Mouse (Mus musculus): Measurements from ENCODE around the gene Cipc.
A peak's percentile ranks its signal among the peaks of the same experiment; 100 is the strongest.

Cipc gene

GRCm38 (mm10) chr12:86943421-86943820, 3.4 kb upstream of the Cipc start:
- DNase-seq (ENCODE audit: low read depth, low spot score), result no peak
- H3K27me3 ChIP-seq (ENCODE audit: control insufficient read depth, insufficient read depth, low read length, poor library complexity, severe bottlenecking), result no peaks in the 10 kb centered on the region
- no peaks in the 10 kb centered on the region for H3K36me3 ChIP-seq (ENCODE audit: control insufficient read depth, insufficient read depth, low read length, poor library complexity, severe bottlenecking)

GRCm38 (mm10) chr12:86945126-86945525, 1.7 kb upstream of the Cipc start:
- Histone ChIP-seq H3K27me3 (ENCODE audit: control insufficient read depth, insufficient read depth, low read length, poor library complexity, severe bottlenecking) (no peaks in the 10 kb centered on the region), H3K36me3 (ENCODE audit: control insufficient read depth, insufficient read depth, low read length, poor library complexity, severe bottlenecking) (no peaks in the 10 kb centered on the region)
- DNase-seq (ENCODE audit: low read depth, low spot score), result peak; percentile 88

GRCm38 (mm10) chr12:86946301-86946781, 502 bp upstream of the Cipc start:
- peak; percentile 42 for DNase-seq (ENCODE audit: low read depth, low spot score)
- Histone ChIP-seq H3K27me3 (ENCODE audit: control insufficient read depth, insufficient read depth, low read length, poor library complexity, severe bottlenecking) (no peaks in the 10 kb centered on the region), H3K36me3 (ENCODE audit: control insufficient read depth, insufficient read depth, low read length, poor library complexity, severe bottlenecking) (no peaks in the 10 kb centered on the region)

- Histone ChIP-seq H3K27me3 (ENCODE audit: control insufficient read depth, insufficient read depth, low read length, poor library complexity, severe bottlenecking) (no peaks in the 10 kb centered on the region), H3K36me3 (ENCODE audit: control insufficient read depth, insufficient read depth, low read length, poor library complexity, severe bottlenecking) (no peaks in the 10 kb centered on the region; the same call in 1 of the 2 replicates)
- no peak for DNase-seq (ENCODE audit: low read depth, low spot score)
Observed at GRCm38 (mm10) chr12:86947681-86948401, 998 bp downstream of the Cipc start.

GRCm38 (mm10) chr12:86948627-86949026, 1.8 kb downstream of the Cipc start:
- Histone ChIP-seq H3K36me3 (ENCODE audit: control insufficient read depth, insufficient read depth, low read length, poor library complexity, severe bottlenecking) (no peaks in the 10 kb centered on the region; the same call in 1 of the 2 replicates), H3K27me3 (ENCODE audit: control insufficient read depth, insufficient read depth, low read length, poor library complexity, severe bottlenecking) (no peaks in the 10 kb centered on the region)
- no peak for DNase-seq (ENCODE audit: low read depth, low spot score)

GRCm38 (mm10) chr12:86949501-86949900, 2.7 kb downstream of the Cipc start:
- DNase-seq (ENCODE audit: low read depth, low spot score), result peak; percentile 88
- Histone ChIP-seq H3K36me3 (ENCODE audit: control insufficient read depth, insufficient read depth, low read length, poor library complexity, severe bottlenecking) (peaks cover 2% of the 10 kb centered on the region; the same call in 1 of the 2 replicates), H3K27me3 (ENCODE audit: control insufficient read depth, insufficient read depth, low read length, poor library complexity, severe bottlenecking) (no peaks in the 10 kb centered on the region)

GRCm38 (mm10) chr12:86950161-86950960, 3.5 kb downstream of the Cipc start:
- peaks cover 3% of the 10 kb centered on the region for H3K36me3 ChIP-seq (ENCODE audit: control insufficient read depth, insufficient read depth, low read length, poor library complexity, severe bottlenecking)
- peak; percentile 70 for DNase-seq (ENCODE audit: low read depth, low spot score)
- H3K27me3 ChIP-seq (ENCODE audit: control insufficient read depth, insufficient read depth, low read length, poor library complexity, severe bottlenecking), result no peaks in the 10 kb centered on the region

- Histone ChIP-seq H3K36me3 (ENCODE audit: control insufficient read depth, insufficient read depth, low read length, poor library complexity, severe bottlenecking) (peaks cover 3% of the 10 kb centered on the region), H3K27me3 (ENCODE audit: control insufficient read depth, insufficient read depth, low read length, poor library complexity, severe bottlenecking) (no peaks in the 10 kb centered on the region)
- no peak for DNase-seq (ENCODE audit: low read depth, low spot score)
Observed at GRCm38 (mm10) chr12:86950961-86951360, 4.1 kb downstream of the Cipc start.

- DNase-seq (ENCODE audit: low read depth, low spot score), result no peak
- Histone ChIP-seq H3K36me3 (ENCODE audit: control insufficient read depth, insufficient read depth, low read length, poor library complexity, severe bottlenecking) (peaks cover 10% of the 10 kb centered on the region), H3K27me3 (ENCODE audit: control insufficient read depth, insufficient read depth, low read length, poor library complexity, severe bottlenecking) (no peaks in the 10 kb centered on the region)
Observed at GRCm38 (mm10) chr12:86952331-86952850, 5.5 kb downstream of the Cipc start.

GRCm38 (mm10) chr12:86955894-86956293, 9.1 kb downstream of the Cipc start:
- no peak for DNase-seq (ENCODE audit: low read depth, low spot score)
- no peaks in the 10 kb centered on the region for H3K27me3 ChIP-seq (ENCODE audit: control insufficient read depth, insufficient read depth, low read length, poor library complexity, severe bottlenecking)
- H3K36me3 ChIP-seq (ENCODE audit: control insufficient read depth, insufficient read depth, low read length, poor library complexity, severe bottlenecking), result peaks cover 13% of the 10 kb centered on the region

- DNase-seq (ENCODE audit: low read depth, low spot score), result no peak
- H3K27me3 ChIP-seq (ENCODE audit: control insufficient read depth, insufficient read depth, low read length, poor library complexity, severe bottlenecking), result no peaks in the 10 kb centered on the region
Observed at GRCm38 (mm10) chr12:86958558-86958957, 11.7 kb downstream of the Cipc start.

GRCm38 (mm10) chr12:86959661-86960060, 12.8 kb downstream of the Cipc start:
- Histone ChIP-seq H3K36me3 (ENCODE audit: control insufficient read depth, insufficient read depth, low read length, poor library complexity, severe bottlenecking) (peaks cover 20% of the 10 kb centered on the region), H3K27me3 (ENCODE audit: control insufficient read depth, insufficient read depth, low read length, poor library complexity, severe bottlenecking) (no peaks in the 10 kb centered on the region)
- DNase-seq (ENCODE audit: low read depth, low spot score), result no peak

More at GRCm38 (mm10) chr12:86958558-86958957, 11.7 kb downstream of the Cipc start:
- H3K36me3 ChIP-seq (ENCODE audit: control insufficient read depth, insufficient read depth, low read length, poor library complexity, severe bottlenecking), result peaks cover 22% of the 10 kb centered on the region

- Histone ChIP-seq H3K27me3 (ENCODE audit: control insufficient read depth, insufficient read depth, low read length, poor library complexity, severe bottlenecking) (no peaks in the 10 kb centered on the region), H3K36me3 (ENCODE audit: control insufficient read depth, insufficient read depth, low read length, poor library complexity, severe bottlenecking) (peaks cover 20% of the 10 kb centered on the region)
- DNase-seq (ENCODE audit: low read depth, low spot score), result no peak
Observed at GRCm38 (mm10) chr12:86960138-86960537, 13.3 kb downstream of the Cipc start.

- DNase-seq (ENCODE audit: low read depth, low spot score), result no peak
Observed at GRCm38 (mm10) chr12:86960791-86961335, 14.0 kb downstream of the Cipc start.

More at GRCm38 (mm10) chr12:86960791-86961335, 14.0 kb downstream of the Cipc start:
- no peaks in the 10 kb centered on the region for H3K27me3 ChIP-seq (ENCODE audit: control insufficient read depth, insufficient read depth, low read length, poor library complexity, severe bottlenecking)
- H3K36me3 ChIP-seq (ENCODE audit: control insufficient read depth, insufficient read depth, low read length, poor library complexity, severe bottlenecking), result peaks cover 19% of the 10 kb centered on the region

Data from splenic B cell, adult 2 months (primary cell).